8 mouse cellular contexts compared by ENCODE assay signal in genomic region chr1:182517677-182518011, GRCm38 (mm10). TPM values are rescaled to one million over a fixed set of nuclear protein-coding genes. Genes with fewer than 3 reads are reported as not detected.
DNase-seq lines count a peak whose midpoint lies in the region; ATAC-seq and TF ChIP-seq lines count a peak whose summit lies in the region.

No protein-coding gene starts in this region.

- intact Hi-C loops in gastrocnemius, adult 2 months (cut with DNase I) = loop anchor here (1.0 kb wide), 1 partner anchor 28 kb away; no protein-coding TSS in a partner anchor

- peak overlapping the region; percentile 80 for H3K9ac ChIP-seq in forebrain, embryonic 11.5 days (ENCODE audit: low read length)
- H3K9ac ChIP-seq in liver, embryonic 12.5 days = peak overlapping the region; percentile 65

- TF ChIP-seq CTCF in gastrocnemius, adult 2 months (IDR thresholded peaks at IDR 0.05) = no peak

- H3K4me3 ChIP-seq in gastrocnemius, adult 2 months = peak overlapping the region; percentile 92
- H3K4me3 ChIP-seq in forebrain, embryonic 11.5 days (ENCODE audit: low read depth, low read length) = peak overlapping the region; percentile 69
- H3K4me3 ChIP-seq in liver, embryonic 12.5 days = peak overlapping the region; percentile 62

- DNase-seq in gastrocnemius, adult 2 months = no peak
- no peak for DNase-seq in gastrocnemius, postnatal 25 days
- peak; percentile 82 for DNase-seq in 3T3-L1 (ENCODE audit: low read depth, low spot score)
- no peak for DNase-seq in forebrain, embryonic 11.5 days (ENCODE audit: low spot score)
- no peak for DNase-seq in urinary bladder, adult 18-20 months (ENCODE audit: low spot score in 2 of 2)
- no peak for DNase-seq in yolk sac, embryonic 10.5 days (ENCODE audit: low spot score)
- DNase-seq in urinary bladder, postnatal 36 days (ENCODE audit: low spot score in 2 of 2) = no peak

- WGBS in forebrain, embryonic 11.5 days = 0% methylated on average over 10 of the region's 10 CpGs
- WGBS in liver, embryonic 12.5 days (ENCODE audit: insufficient replicate concordance) = 2% methylated on average over 10 of the region's 10 CpGs

- H3K36me3 ChIP-seq in forebrain, embryonic 11.5 days (ENCODE audit: control insufficient read depth, insufficient read depth, low read length) = no peaks in the 10 kb centered on the region
- H3K36me3 ChIP-seq in liver, embryonic 12.5 days = no peaks in the 10 kb centered on the region

- H3K27me3 ChIP-seq in forebrain, embryonic 11.5 days (ENCODE audit: control insufficient read depth, insufficient read depth, low read length) = peaks cover 7% of the 10 kb centered on the region; the same call in 1 of the 2 replicates
- H3K27me3 ChIP-seq in liver, embryonic 12.5 days (replicated peaks) = peaks cover 53% of the 10 kb centered on the region

- H3K4me2 ChIP-seq in forebrain, embryonic 11.5 days (ENCODE audit: low read depth, low read length, severe bottlenecking) = peak overlapping the region; percentile 77
- H3K4me2 ChIP-seq in liver, embryonic 12.5 days = peak overlapping the region; percentile 79

- H3K27ac ChIP-seq in gastrocnemius, adult 2 months = peak overlapping the region; percentile 95
- H3K27ac ChIP-seq in forebrain, embryonic 11.5 days (ENCODE audit: low read depth, low read length) = no peak overlapping the region
- no peak overlapping the region for H3K27ac ChIP-seq in liver, embryonic 12.5 days

- peaks cover 2% of the 10 kb centered on the region; the same call in 1 of the 2 replicates for H3K4me1 ChIP-seq in forebrain, embryonic 11.5 days (replicated peaks; ENCODE audit: control insufficient read depth, insufficient read depth, low read length)
- H3K4me1 ChIP-seq in liver, embryonic 12.5 days = peaks cover 17% of the 10 kb centered on the region; the same call in 1 of the 2 replicates

- no peaks in the 10 kb centered on the region for H3K9me3 ChIP-seq in forebrain, embryonic 11.5 days (ENCODE audit: control insufficient read depth, low read length)
- H3K9me3 ChIP-seq in liver, embryonic 12.5 days (replicated peaks) = no peaks in the 10 kb centered on the region

- ATAC-seq in forebrain, embryonic 11.5 days (replicated peaks; ENCODE audit: low FRiP score) = no peak; the same call in 1 of the 2 replicates
- ATAC-seq in liver, embryonic 12.5 days = no peak

RNA-seq across cellular contexts. Expression of gene Capn2, which starts 0.2 kb away (rescaled TPM):
- total RNA-seq in gastrocnemius, adult 2 months (2021) = 10 to 100 TPM; 46.7 to 55.3 TPM
- 10 to 100 TPM; 52.0 to 59.4 TPM for total RNA-seq in gastrocnemius, postnatal 25 days (2021)
- 90.8 and 91.6 TPM in 2 replicates for polyA plus RNA-seq in forebrain, embryonic 11.5 days (2014; fragmentation: Nextera tagmentation; extraction: Ambion mirVana)
- 35.4 and 36.6 TPM in 2 replicates for polyA plus RNA-seq in liver, embryonic 12.5 days (2016; fragmentation: Nextera tagmentation; extraction: Ambion mirVana)

RNA-seq across cellular contexts. Expression of gene Capn8, which starts 47.2 kb away (rescaled TPM):
- not detected for total RNA-seq in gastrocnemius, adult 2 months (2021)
- not detected for total RNA-seq in gastrocnemius, postnatal 25 days (2021)
- 0.08 TPM in 1 of 2 replicates, not detected in the other for polyA plus RNA-seq in forebrain, embryonic 11.5 days (2014; fragmentation: Nextera tagmentation; extraction: Ambion mirVana)
- not detected in 2 replicates for polyA plus RNA-seq in liver, embryonic 12.5 days (2016; fragmentation: Nextera tagmentation; extraction: Ambion mirVana)
